23 mouse cellular contexts compared by ENCODE assay signal in genomic region chr3:70250733-70251132, GRCm38 (mm10).
DNase-seq lines count a peak whose midpoint lies in the region; ATAC-seq and TF ChIP-seq lines count a peak whose summit lies in the region.
"Had no signal": no experiment of that assay in that cellular context is flagged by ENCODE, and none has a peak within 500 bp of the region (broad histone marks: within the 10 kb centered on the region; RNA-seq: fewer than 3 reads in every experiment).

No protein-coding gene starts in this region.

- H3K4me3 ChIP-seq in forebrain, postnatal 0 days (ENCODE audit: low read depth, low read length) = no peak overlapping the region
- no peak overlapping the region for H3K4me3 ChIP-seq in forebrain, embryonic 10.5 days
- no peak overlapping the region for H3K4me3 ChIP-seq in heart, embryonic 10.5 days
- no peak overlapping the region for H3K4me3 ChIP-seq in neural tube, embryonic 12.5 days
- H3K4me3 ChIP-seq in neural tube, embryonic 15.5 days (replicated peaks) = no peak overlapping the region
- H3K4me3 ChIP-seq: embryonic facial prominence, embryonic 13.5 days; gastrocnemius, adult 2 months; hindbrain, embryonic 12.5 days; liver, embryonic 12.5 days; megakaryocyte, embryonic 14.5 days; midbrain, embryonic 13.5 days had no signal

- intact Hi-C loops in heart, postnatal 10 days (cut with DNase I) = no loop called here

- no peaks in the 10 kb centered on the region for H3K9me3 ChIP-seq in forebrain, postnatal 0 days (ENCODE audit: low read length)
- H3K9me3 ChIP-seq in forebrain, embryonic 10.5 days = no peaks in the 10 kb centered on the region
- H3K9me3 ChIP-seq in heart, embryonic 10.5 days = no peaks in the 10 kb centered on the region
- H3K9me3 ChIP-seq in neural tube, embryonic 12.5 days = no peaks in the 10 kb centered on the region
- H3K9me3 ChIP-seq in neural tube, embryonic 15.5 days (replicated peaks) = no peaks in the 10 kb centered on the region
- H3K9me3 ChIP-seq: embryonic facial prominence, embryonic 13.5 days; hindbrain, embryonic 12.5 days; liver, embryonic 12.5 days; megakaryocyte, embryonic 14.5 days; midbrain, embryonic 13.5 days had no signal

- H3K27ac ChIP-seq in forebrain, postnatal 0 days (ENCODE audit: low read depth, low read length) = no peak overlapping the region
- no peak overlapping the region for H3K27ac ChIP-seq in forebrain, embryonic 10.5 days
- no peak overlapping the region for H3K27ac ChIP-seq in heart, embryonic 10.5 days
- no peak overlapping the region for H3K27ac ChIP-seq in neural tube, embryonic 12.5 days
- no peak overlapping the region for H3K27ac ChIP-seq in neural tube, embryonic 15.5 days (replicated peaks)
- H3K27ac ChIP-seq: embryonic facial prominence, embryonic 13.5 days; gastrocnemius, adult 2 months; hindbrain, embryonic 12.5 days; liver, embryonic 12.5 days; midbrain, embryonic 13.5 days had no signal

- H3K36me3 ChIP-seq in forebrain, postnatal 0 days (ENCODE audit: insufficient read depth) = no peaks in the 10 kb centered on the region
- H3K36me3 ChIP-seq in forebrain, embryonic 10.5 days (replicated peaks) = no peaks in the 10 kb centered on the region
- no peaks in the 10 kb centered on the region for H3K36me3 ChIP-seq in heart, embryonic 10.5 days
- H3K36me3 ChIP-seq in neural tube, embryonic 12.5 days = no peaks in the 10 kb centered on the region
- no peaks in the 10 kb centered on the region for H3K36me3 ChIP-seq in neural tube, embryonic 15.5 days
- H3K36me3 ChIP-seq: embryonic facial prominence, embryonic 13.5 days; hindbrain, embryonic 12.5 days; liver, embryonic 12.5 days; midbrain, embryonic 13.5 days had no signal

- TF ChIP-seq CTCF in forebrain, postnatal 0 days (IDR thresholded peaks at IDR 0.05; ENCODE audit: low read depth) = no peak

- DNase-seq in forebrain, postnatal 0 days = peak; percentile 6
- DNase-seq in forebrain, embryonic 10.5 days (ENCODE audit: extremely low spot score, low spot score) = no peak
- peak; percentile 12 to 16 for DNase-seq in heart, postnatal 10 days
- no peak for DNase-seq in heart, embryonic 10.5 days (ENCODE audit: low spot score)
- DNase-seq in lung, postnatal 4 days = no peak
- DNase-seq: adrenal gland, postnatal 14 days; cerebellum, adult 18-20 months; cerebellum, postnatal 10 days; gastrocnemius, adult 2 months; gastrocnemius, postnatal 36 days; kidney, postnatal 14 days; left cerebral cortex, postnatal 4 days; liver, postnatal 0 days; lung, postnatal 36 days; thymus, postnatal 4 days had no signal

- H3K9ac ChIP-seq in forebrain, postnatal 0 days = no peak overlapping the region
- H3K9ac ChIP-seq in neural tube, embryonic 12.5 days = no peak overlapping the region
- H3K9ac ChIP-seq in neural tube, embryonic 15.5 days (replicated peaks) = no peak overlapping the region
- H3K9ac ChIP-seq: embryonic facial prominence, embryonic 13.5 days; hindbrain, embryonic 12.5 days; liver, embryonic 12.5 days; liver, postnatal 0 days; midbrain, embryonic 13.5 days had no signal

- H3K27me3 ChIP-seq in forebrain, postnatal 0 days (ENCODE audit: insufficient read depth, low read length) = no peaks in the 10 kb centered on the region
- H3K27me3 ChIP-seq in forebrain, embryonic 10.5 days (ENCODE audit: poor library complexity, severe bottlenecking) = no peaks in the 10 kb centered on the region
- H3K27me3 ChIP-seq in heart, embryonic 10.5 days (ENCODE audit: insufficient read depth, poor library complexity, severe bottlenecking) = no peaks in the 10 kb centered on the region
- H3K27me3 ChIP-seq in neural tube, embryonic 12.5 days (replicated peaks) = no peaks in the 10 kb centered on the region
- no peaks in the 10 kb centered on the region for H3K27me3 ChIP-seq in neural tube, embryonic 15.5 days (replicated peaks)
- H3K27me3 ChIP-seq: embryonic facial prominence, embryonic 13.5 days; hindbrain, embryonic 12.5 days; liver, embryonic 12.5 days; megakaryocyte, embryonic 14.5 days; midbrain, embryonic 13.5 days had no signal

- WGBS in forebrain, postnatal 0 days = 47% methylated on average over 7 of the region's 7 CpGs
- WGBS in forebrain, embryonic 10.5 days = 93% methylated on average over 7 of the region's 7 CpGs
- 83% methylated on average over 7 of the region's 7 CpGs for WGBS in heart, embryonic 10.5 days
- WGBS in neural tube, embryonic 12.5 days = 66% methylated on average over 7 of the region's 7 CpGs
- WGBS in neural tube, embryonic 15.5 days = 56% methylated on average over 7 of the region's 7 CpGs

- H3K4me2 ChIP-seq in forebrain, postnatal 0 days (ENCODE audit: low read depth) = no peak overlapping the region
- no peak overlapping the region for H3K4me2 ChIP-seq in neural tube, embryonic 12.5 days (replicated peaks)
- H3K4me2 ChIP-seq in neural tube, embryonic 15.5 days = no peak overlapping the region
- H3K4me2 ChIP-seq: embryonic facial prominence, embryonic 13.5 days; hindbrain, embryonic 12.5 days; liver, embryonic 12.5 days; midbrain, embryonic 13.5 days had no signal

- ATAC-seq in forebrain, postnatal 0 days = no peak
- ATAC-seq in neural tube, embryonic 12.5 days (ENCODE audit: low FRiP score, low read depth) = peak; percentile 18; the same call in 1 of the 2 replicates
- ATAC-seq in neural tube, embryonic 15.5 days (ENCODE audit: low FRiP score) = no peak
- ATAC-seq: intestine, postnatal 0 days; liver, embryonic 12.5 days; liver, postnatal 0 days; midbrain, embryonic 13.5 days had no signal

- no peaks in the 10 kb centered on the region for H3K4me1 ChIP-seq in forebrain, postnatal 0 days (ENCODE audit: insufficient read depth)
- H3K4me1 ChIP-seq in forebrain, embryonic 10.5 days = no peaks in the 10 kb centered on the region
- no peaks in the 10 kb centered on the region for H3K4me1 ChIP-seq in heart, embryonic 10.5 days
- H3K4me1 ChIP-seq in neural tube, embryonic 12.5 days = no peaks in the 10 kb centered on the region
- no peaks in the 10 kb centered on the region for H3K4me1 ChIP-seq in neural tube, embryonic 15.5 days
- H3K4me1 ChIP-seq: embryonic facial prominence, embryonic 13.5 days; hindbrain, embryonic 12.5 days; liver, embryonic 12.5 days; megakaryocyte, embryonic 14.5 days; midbrain, embryonic 13.5 days had no signal

Comparison
In these comparisons a context has a peak if more than half of its experiments do, and no peak if none do; other contexts are left out.
1. DNase-seq: peak in forebrain, postnatal 0 days (single experiment) and heart, postnatal 10 days (2 of 2); none in forebrain, embryonic 10.5 days (single experiment), heart, embryonic 10.5 days (single experiment) and lung, postnatal 4 days (0 of 2).